Mouse (Mus musculus) natural killer cell, adult 2 months (primary cell): Measurements from ENCODE around the gene Tuba3b.

ENCODE experiments used
- DNase-seq, 2 experiments: peaks; one replicate each; pipeline ENCODE4 v3.0.0; 2022; ENCODE audit warnings: low spot score in 2 of 2

Tuba3b gene

GRCm38 (mm10) chr6:145607746-145608145 lies 7.8 kb upstream of the Tuba3b start:
- DNase-seq = no peak

GRCm38 (mm10) chr6:145608693-145609092 lies 6.9 kb upstream of the Tuba3b start:
- DNase-seq = no peak

- DNase-seq = no peak
Measured at GRCm38 (mm10) chr6:145610901-145611300, 4.7 kb upstream of the Tuba3b start.

GRCm38 (mm10) chr6:145612611-145613010 lies 2.9 kb upstream of the Tuba3b start:
- no peak for DNase-seq

GRCm38 (mm10) chr6:145614219-145614618 lies 1.3 kb upstream of the Tuba3b start, which contains the start of gene Lmntd1:
TSS of gene Lmntd1 (minus strand) at chr6:145614319.
- no peak for DNase-seq

- no peak for DNase-seq
Measured at GRCm38 (mm10) chr6:145616402-145617229, 1.1 kb downstream of the Tuba3b start.

GRCm38 (mm10) chr6:145623141-145623540 lies 7.6 kb downstream of the Tuba3b start:
- DNase-seq = no peak

- no peak for DNase-seq
Measured at GRCm38 (mm10) chr6:145630269-145630668, 14.7 kb downstream of the Tuba3b start.

- no peak for DNase-seq
Measured at GRCm38 (mm10) chr6:145634454-145634853, 18.9 kb downstream of the Tuba3b start.

GRCm38 (mm10) chr6:145636682-145637081 lies 21.1 kb downstream of the Tuba3b start:
- no peak for DNase-seq

- DNase-seq = no peak
Measured at GRCm38 (mm10) chr6:145638248-145638647, 22.7 kb downstream of the Tuba3b start.

GRCm38 (mm10) chr6:145640971-145641506 lies 25.5 kb downstream of the Tuba3b start:
- no peak for DNase-seq

GRCm38 (mm10) chr6:145651976-145652375 lies 36.4 kb downstream of the Tuba3b start:
- DNase-seq = no peak

- DNase-seq = no peak
Measured at GRCm38 (mm10) chr6:145652986-145653385, 37.4 kb downstream of the Tuba3b start.

GRCm38 (mm10) chr6:145653626-145654025 lies 38.1 kb downstream of the Tuba3b start:
- no peak for DNase-seq

GRCm38 (mm10) chr6:145654062-145654836 lies 38.7 kb downstream of the Tuba3b start:
- DNase-seq = no peak

- no peak for DNase-seq
Measured at GRCm38 (mm10) chr6:145655678-145656077, 40.1 kb downstream of the Tuba3b start.

GRCm38 (mm10) chr6:145656740-145657591 lies 41.4 kb downstream of the Tuba3b start:
- DNase-seq = no peak

GRCm38 (mm10) chr6:145659116-145659515 lies 43.6 kb downstream of the Tuba3b start:
- DNase-seq = no peak

- DNase-seq = no peak
Measured at GRCm38 (mm10) chr6:145660943-145661342, 45.4 kb downstream of the Tuba3b start.

- no peak for DNase-seq
Measured at GRCm38 (mm10) chr6:145664208-145664607, 48.7 kb downstream of the Tuba3b start.

- no peak for DNase-seq
Measured at GRCm38 (mm10) chr6:145665751-145666150, 50.2 kb downstream of the Tuba3b start.
